Mouse (Mus musculus): ENCODE data around the gene Ccl9. TPM values are rescaled to one million over a fixed set of nuclear protein-coding genes. Genes with fewer than 3 reads are reported as not detected.

Ccl9 gene
- total RNA-seq, 2 experiments from 2014 or later: 2.9 to 4.3 TPM

GRCm38 (mm10) chr11:83536831-83537230 lies 41.6 kb downstream of the Ccl9 start:
- DNase-seq: no peak

- peak; percentile 75 for DNase-seq
Measured at GRCm38 (mm10) chr11:83534609-83535423, 43.6 kb downstream of the Ccl9 start.

GRCm38 (mm10) chr11:83534143-83534542 lies 44.3 kb downstream of the Ccl9 start:
- DNase-seq: no peak

GRCm38 (mm10) chr11:83533192-83533591 lies 45.2 kb downstream of the Ccl9 start:
- no peak for DNase-seq

- DNase-seq: no peak
Measured at GRCm38 (mm10) chr11:83530360-83530759, 48.1 kb downstream of the Ccl9 start, which contains the start of gene Ccl5. Ccl5 (minus strand) TSS chr11:83530518.

- DNase-seq: no peak
Measured at GRCm38 (mm10) chr11:83529024-83529423, 49.4 kb downstream of the Ccl9 start.

Other genes with a start within 250 kb of the Ccl9 start
- under 1 TPM; 0.75 to 0.81 TPM for gene Rasl10b, start 169.5 kb downstream of the Ccl9 start, total RNA-seq (2021)
- gene Gas2l2, start 149.2 kb downstream of the Ccl9 start, total RNA-seq (2021): not detected
- gene 1700020L24Rik, start 141.0 kb downstream of the Ccl9 start, total RNA-seq (2021): under 1 TPM in 1 of 2 experiments, not detected in 1; 0.29 TPM
- 1 to 10 TPM; 3.7 to 4.6 TPM for gene Mmp28, start 115.6 kb downstream of the Ccl9 start, total RNA-seq (2021)
- gene Taf15, start 105.5 kb downstream of the Ccl9 start, total RNA-seq (2021): 10 to 100 TPM; 21.1 to 29.7 TPM
- not detected for gene Heatr9, start 56.5 kb downstream of the Ccl9 start, total RNA-seq (2021)
- not detected for gene Ccl5, start 48.1 kb downstream of the Ccl9 start, total RNA-seq (2021)
- 1 to 10 TPM; 3.3 to 3.4 TPM for gene Ccl6, start 14.5 kb upstream of the Ccl9 start, total RNA-seq (2021)
- not detected for gene Rpl9-ps1, start 67.0 kb upstream of the Ccl9 start, total RNA-seq (2021)
- not detected for gene Ccl3, start 70.7 kb upstream of the Ccl9 start, total RNA-seq (2021)
- not detected for gene Ccl4, start 83.9 kb upstream of the Ccl9 start, total RNA-seq (2021)
- gene Wfdc17, start 125.4 kb upstream of the Ccl9 start, total RNA-seq (2021): 1 to 10 TPM; 1.5 to 1.7 TPM
- gene Wfdc18, start 130.4 kb upstream of the Ccl9 start, total RNA-seq (2021): not detected
- not detected for gene Wfdc21, start 168.3 kb upstream of the Ccl9 start, total RNA-seq (2021)
- 1 to 10 TPM; 8.1 to 10.0 TPM for gene Heatr6, start 175.1 kb upstream of the Ccl9 start, total RNA-seq (2021)